Mouse (Mus musculus) brown adipose tissue, adult 24 weeks (tissue): ENCODE measurements at regions not wholly inside any gene's neighbourhood (a gene's known extent, or its start where the extent isn't known, plus 50 kb on each side); places are given as distances from the start of the nearest gene placed in this dataset.
A peak's percentile ranks its signal among the peaks of the same experiment; 100 is the strongest.

ENCODE experiments used
- H3K27ac ChIP-seq: fragments of 200-500 bp; replicated peaks from 2 replicates; pipeline ENCODE4 v1.5.1; 2012; ENCODE audit warnings: low read depth, mild to moderate bottlenecking, low read length
- H3K4me1 ChIP-seq: fragments of 200-500 bp; 2 replicates; pipeline ENCODE4 v1.6.1; 2012; ENCODE audit warnings: low read length, mixed read lengths; ENCODE audit not compliant: control insufficient read depth, insufficient read depth, insufficient read length
- H3K4me3 ChIP-seq: fragments of 200-500 bp; 2 replicates; pipeline ENCODE4 v1.5.1; 2012; ENCODE audit warnings: low read depth, mild to moderate bottlenecking, low read length, moderate library complexity; ENCODE audit not compliant: insufficient read depth

DNA sequence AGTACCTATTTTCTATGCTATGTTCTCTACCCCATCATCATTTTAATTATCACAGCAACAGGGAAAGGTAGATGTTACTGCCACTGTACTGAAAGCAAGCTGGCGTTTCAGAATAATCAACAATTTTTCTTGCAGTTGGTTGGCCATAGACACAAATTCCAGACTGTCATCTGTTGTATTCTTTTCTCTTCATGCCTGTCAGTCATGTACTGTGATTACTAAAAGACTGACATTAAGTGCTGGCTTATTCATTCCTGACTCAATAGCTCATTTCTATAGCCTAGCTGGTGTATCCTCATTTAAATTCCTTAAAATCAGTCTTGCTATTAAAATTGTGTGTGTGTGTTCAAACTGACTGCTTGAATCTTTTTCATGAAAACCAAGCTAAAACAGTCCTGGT is 71.4 kb upstream of the Cd28 start:
- Histone ChIP-seq H3K4me3 (no peak overlapping the region), H3K4me1 (peaks cover 13% of the 10 kb centered on the region), H3K27ac (no peak overlapping the region)

DNA sequence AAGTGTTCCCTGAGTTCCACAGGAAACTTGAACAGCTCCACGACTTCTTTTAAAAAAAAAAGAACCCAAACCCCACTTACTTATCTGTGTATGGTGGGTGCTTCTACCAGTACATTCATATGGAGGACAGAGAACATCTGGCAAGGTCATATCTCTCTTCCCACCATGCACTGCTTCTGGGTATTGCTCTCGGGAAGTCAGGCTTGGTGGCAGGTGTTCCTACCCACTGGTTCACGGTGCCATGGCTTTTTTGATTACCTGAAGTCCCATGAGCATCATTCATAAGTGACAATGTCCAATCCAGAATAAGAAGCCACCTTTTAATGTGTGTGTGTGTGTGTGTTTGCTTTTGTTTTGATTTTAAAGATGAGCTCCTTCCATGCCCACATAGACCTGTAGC is 73.8 kb upstream of the Cd28 start:
- Histone ChIP-seq H3K4me1 (peaks cover 8% of the 10 kb centered on the region), H3K27ac (0 out of 2 replicates have a peak overlapping the region, but pooled peaks have one; percentile 8), H3K4me3 (no peak overlapping the region)

DNA sequence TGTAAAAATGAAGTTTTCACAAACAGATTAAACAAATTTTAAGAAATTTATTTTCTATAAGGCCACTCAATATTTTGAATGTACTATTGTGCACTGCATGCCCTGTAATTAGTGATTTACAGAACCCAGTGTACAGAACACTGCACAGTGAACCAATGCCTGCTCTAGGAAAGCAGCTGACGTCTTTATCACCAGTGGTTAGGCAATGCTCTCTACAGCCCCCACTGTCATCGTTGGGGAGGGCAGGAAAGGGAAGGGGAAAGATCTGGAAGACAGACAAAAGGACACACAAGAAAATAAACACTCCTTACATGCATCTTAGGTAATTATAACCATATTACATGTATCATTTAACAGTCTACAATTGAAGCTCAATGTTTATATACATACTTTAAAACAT is 74.4 kb upstream of the Cd28 start:
- no peak overlapping the region for H3K27ac ChIP-seq

DNA sequence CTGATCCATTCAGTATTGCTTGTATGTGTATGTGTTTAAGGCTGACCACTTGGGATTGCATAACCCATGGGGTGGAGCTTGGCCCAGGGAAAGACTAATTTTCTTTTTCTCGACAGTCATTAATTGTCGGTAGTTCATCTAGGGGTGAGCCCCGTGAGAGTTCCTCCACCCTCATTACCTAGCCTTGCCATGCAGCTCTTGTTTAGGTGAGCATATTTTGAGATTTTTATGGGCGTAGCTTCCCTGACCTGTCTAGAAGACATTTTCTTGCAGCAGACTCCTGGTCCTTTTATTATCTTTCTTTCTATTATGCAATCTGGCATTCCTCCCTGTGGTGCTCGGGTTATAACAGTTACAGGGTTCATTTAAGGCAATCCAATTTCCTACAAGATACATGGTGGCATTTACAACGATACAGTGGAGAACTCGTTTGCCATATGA is 74.4 kb upstream of the Raph1 start:
- peak overlapping the region; percentile 61 for H3K4me3 ChIP-seq
- peaks cover 8% of the 10 kb centered on the region for H3K4me1 ChIP-seq
- peak overlapping the region; percentile 91 for H3K27ac ChIP-seq

More for the DNA sequence above, 74.4 kb upstream of the Cd28 start:
- Histone ChIP-seq H3K4me3 (no peak overlapping the region), H3K4me1 (peaks cover 8% of the 10 kb centered on the region)

DNA sequence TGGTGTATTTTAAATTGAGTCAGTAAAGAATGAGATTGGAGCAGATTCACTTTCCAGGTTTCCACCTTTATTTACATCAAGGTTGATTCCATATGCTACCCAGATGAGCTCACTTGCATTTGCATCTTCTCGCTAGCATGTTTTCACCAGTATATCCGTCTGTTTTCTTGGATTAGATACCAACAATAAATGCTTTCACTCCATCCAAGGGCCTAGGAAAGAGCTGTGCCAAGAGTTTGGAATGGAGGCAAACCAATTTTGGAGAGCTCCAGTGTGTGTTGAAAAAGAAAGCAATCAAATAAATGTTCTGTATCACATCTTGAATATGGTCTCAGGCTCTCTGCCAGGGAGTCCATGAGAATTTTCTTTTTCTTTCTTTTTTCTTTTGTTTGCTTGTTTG is 72.6 kb upstream of the Raph1 start:
- Histone ChIP-seq H3K4me3 (no peak overlapping the region), H3K27ac (no peak overlapping the region), H3K4me1 (peaks cover 8% of the 10 kb centered on the region)

DNA sequence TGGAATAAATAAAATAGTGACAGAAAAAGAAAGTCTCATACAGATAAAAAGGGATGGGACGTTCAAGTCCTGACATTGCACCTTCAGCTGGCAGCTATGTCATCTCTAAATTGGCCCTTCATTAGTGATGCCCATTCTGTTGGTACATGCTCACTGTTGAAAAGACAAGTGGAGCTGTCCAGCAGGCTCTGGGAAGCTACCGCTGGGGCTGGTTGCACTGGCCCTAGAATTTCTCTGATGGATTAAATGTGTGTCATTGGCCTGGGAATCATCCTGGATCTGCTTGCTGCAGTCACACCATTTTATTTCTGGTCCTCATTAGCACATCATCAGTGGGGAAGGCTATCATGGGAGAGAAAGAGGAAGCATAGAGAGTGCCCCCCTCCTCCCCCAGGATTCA is 72.2 kb upstream of the Raph1 start:
- H3K4me1 ChIP-seq, result peaks cover 8% of the 10 kb centered on the region
- H3K4me3 ChIP-seq, result no peak overlapping the region
- H3K27ac ChIP-seq, result no peak overlapping the region

DNA sequence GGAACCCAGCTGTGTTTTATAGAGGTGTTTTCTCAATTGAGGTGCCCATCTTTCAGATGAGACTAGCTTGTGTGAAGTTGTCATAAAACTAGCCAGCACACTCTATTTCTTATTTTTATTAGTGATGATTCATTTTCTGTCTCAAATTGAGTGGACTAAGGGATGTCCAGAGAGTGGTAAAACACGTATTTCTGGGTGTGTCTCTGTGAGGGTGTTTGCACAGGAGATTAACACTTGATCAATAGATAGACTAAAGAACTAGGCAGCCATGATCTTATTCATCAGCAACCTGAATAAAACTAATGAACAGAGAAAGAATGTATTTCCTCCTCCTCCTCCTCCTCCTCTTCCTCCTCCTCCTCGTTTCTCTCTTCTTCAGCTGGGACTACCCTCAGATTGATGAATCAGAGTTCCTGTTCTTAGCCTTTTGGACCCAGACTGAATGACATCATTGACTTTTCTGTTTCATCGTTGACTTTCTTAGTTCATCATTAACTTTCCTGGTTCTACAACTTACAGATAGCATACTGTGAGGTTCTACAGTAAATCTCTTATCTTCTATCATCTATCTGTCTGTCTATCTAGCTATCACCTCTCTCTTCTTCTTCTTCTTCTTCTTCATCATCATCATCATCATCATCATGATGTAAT is 70.0 kb upstream of the Raph1 start:
- Histone ChIP-seq H3K4me3 (no peak overlapping the region), H3K27ac (no peak overlapping the region), H3K4me1 (peaks cover 3% of the 10 kb centered on the region; the same call in 1 of the 2 replicates)

DNA sequence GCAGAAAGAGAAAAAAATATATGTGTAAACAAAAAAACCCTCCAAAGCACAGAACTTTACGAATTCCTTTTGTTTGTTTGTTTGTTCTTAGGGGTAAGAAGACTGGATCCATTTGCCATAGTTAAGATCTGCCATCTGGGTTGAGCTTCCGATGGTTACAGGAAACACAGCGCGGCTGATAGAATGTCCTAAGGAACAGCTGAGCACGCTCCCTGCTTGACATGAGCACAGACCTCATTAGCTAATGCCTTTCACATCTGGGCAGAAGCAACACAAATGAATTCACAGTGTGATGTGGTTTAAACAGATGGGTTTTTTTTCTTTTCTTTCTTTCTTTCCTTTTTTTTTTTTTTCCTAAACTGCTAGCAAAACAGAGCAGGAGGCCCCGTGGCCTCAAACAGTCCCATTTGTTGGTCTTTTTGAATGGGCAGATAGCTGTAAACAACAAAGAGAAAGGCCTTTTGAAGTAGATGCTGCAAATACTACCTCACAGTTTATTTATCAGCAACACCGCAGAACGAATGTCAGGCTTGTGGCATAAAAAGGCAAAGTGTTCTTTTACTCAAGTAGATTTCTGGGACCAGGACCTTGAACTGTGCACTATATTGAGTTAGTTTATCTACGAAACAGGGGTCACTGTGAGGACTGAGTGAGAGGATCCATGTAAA is 61.0 kb upstream of the Raph1 start:
- peaks cover 5% of the 10 kb centered on the region; the same call in 1 of the 2 replicates for H3K4me1 ChIP-seq
- no peak overlapping the region for H3K4me3 ChIP-seq
- no peak overlapping the region for H3K27ac ChIP-seq

DNA sequence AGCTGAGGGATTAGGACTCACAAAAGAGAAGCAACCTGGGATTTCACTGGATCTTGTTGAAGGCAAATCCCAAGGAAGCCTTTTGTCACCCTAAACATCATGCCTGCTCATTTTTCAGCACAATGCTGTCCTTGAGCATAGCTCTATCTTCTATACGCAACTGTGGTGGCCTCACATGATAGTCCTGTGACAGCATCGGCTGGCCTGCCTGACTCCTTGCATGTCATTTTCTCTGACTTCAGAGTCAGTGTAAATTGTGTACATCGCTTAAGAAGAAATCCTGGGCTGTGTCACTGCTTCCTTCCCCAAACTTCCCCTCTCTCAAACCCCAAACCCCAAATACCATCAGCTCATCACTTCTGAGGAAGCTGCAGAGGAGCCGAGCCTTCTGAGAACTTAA is 60.5 kb upstream of the Raph1 start:
- no peak overlapping the region for H3K4me3 ChIP-seq
- H3K4me1 ChIP-seq, result peaks cover 5% of the 10 kb centered on the region; the same call in 1 of the 2 replicates
- peak overlapping the region; percentile 11; the same call in 1 of the 2 replicates for H3K27ac ChIP-seq

DNA sequence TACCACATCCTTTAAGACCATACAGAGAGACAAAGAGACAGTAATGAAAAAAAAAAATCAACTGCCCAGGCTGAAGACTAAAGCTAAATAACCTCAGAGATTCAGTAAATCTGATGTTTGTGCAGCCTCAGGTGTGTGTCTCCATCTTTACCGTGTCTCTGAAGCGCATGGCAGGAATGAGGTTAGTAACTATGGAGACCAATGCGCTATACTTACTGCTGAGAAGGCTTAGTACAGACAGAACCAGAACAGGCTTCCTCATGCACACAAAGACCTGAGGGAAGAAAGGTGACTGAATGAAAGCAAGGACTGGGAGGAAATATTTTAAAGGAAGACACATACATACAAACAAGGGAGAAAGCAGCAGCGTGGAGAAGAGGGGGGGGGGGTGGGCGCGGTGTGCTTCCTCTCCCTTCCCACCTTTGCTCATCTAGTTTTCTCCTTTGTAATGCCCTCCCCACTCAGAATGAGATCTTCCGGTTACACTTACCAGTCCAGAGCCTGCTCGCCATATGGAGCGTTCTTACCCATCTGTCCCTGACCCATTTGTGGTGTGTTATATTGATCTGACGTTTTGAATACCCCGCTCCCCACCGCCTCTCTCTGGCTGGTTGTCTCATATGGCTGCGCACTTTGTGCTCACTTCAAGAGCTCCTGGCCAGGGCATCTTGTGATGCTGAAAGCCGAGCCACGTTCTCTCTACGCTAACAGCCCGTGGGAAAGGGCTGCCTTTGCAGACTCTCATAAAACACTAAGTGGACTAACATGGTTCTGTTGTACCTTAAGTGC is 59.0 kb upstream of the Raph1 start:
- H3K27ac ChIP-seq, result no peak overlapping the region
- no peak overlapping the region for H3K4me3 ChIP-seq
- H3K4me1 ChIP-seq, result peaks cover 5% of the 10 kb centered on the region; the same call in 1 of the 2 replicates

DNA sequence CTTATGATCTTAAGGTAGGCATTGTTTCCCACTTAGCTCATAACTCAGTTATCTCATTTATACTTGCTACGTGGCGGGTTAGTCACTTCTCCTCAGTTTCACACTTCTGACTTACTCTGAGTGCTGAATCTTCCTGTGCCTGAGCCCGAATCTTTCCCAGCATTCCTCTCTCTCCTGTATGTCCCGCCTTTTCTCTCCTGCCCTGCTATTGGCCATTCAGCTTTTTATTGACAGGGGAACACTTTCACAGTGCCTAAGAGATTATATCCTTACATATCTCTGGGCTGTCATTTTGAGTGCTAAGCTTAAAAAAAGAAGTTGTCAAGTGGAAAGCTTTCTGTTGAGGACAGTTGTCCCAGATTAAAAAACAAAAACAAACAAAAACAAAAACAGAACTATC is 57.3 kb upstream of the Raph1 start:
- H3K4me1 ChIP-seq, result peaks cover 5% of the 10 kb centered on the region; the same call in 1 of the 2 replicates
- no peak overlapping the region for H3K27ac ChIP-seq
- H3K4me3 ChIP-seq, result no peak overlapping the region

DNA sequence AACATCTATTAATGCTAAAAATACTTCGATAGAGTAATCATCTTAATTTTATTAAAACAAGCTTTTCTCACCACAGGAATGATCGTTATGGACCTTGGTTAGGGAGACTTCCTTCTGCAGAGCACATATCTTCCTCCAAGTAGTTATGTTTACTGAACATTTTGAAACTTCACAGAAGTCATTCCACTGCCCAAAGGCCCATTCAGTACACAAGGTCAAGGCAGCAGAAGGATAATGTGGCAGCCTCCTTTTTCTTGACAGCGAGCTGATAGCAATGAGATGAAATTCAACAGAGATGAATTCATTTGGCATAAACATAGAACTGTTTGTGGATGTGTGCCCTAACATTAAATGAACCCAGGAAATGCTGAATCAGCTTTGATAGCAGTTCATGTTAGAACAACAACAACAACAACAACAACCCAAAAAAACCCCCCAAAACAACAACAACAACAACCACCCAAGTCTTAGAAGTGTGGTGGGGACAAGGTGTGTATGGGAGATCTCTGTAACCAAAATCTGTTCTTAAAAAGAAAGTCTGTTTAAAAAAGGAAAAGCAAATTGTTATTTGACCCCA is 56.6 kb upstream of the Raph1 start:
- H3K27ac ChIP-seq, result no peak overlapping the region
- peaks cover 5% of the 10 kb centered on the region; the same call in 1 of the 2 replicates for H3K4me1 ChIP-seq
- H3K4me3 ChIP-seq, result no peak overlapping the region

DNA sequence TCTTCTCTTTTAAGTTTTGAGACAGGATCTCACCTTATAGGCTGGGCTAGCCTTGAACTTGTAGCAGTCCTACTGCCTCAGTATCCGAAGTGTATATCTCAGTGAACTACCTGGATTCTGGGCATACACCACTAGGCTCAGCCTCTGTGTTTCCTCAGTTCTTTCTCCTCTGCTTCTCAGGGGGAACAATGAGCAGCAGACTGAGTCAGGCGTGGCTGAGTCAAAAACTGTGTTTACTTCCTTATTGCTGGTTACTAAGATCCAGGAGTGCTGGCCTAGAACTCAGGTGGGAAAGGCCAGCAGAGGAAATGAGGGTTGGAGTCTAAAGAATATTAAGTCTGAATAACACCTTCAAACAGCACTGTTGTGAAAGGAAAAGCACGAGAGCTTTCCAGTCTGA is 54.9 kb upstream of the Raph1 start:
- H3K4me3 ChIP-seq, result no peak overlapping the region
- no peaks in the 10 kb centered on the region for H3K4me1 ChIP-seq
- no peak overlapping the region for H3K27ac ChIP-seq

DNA sequence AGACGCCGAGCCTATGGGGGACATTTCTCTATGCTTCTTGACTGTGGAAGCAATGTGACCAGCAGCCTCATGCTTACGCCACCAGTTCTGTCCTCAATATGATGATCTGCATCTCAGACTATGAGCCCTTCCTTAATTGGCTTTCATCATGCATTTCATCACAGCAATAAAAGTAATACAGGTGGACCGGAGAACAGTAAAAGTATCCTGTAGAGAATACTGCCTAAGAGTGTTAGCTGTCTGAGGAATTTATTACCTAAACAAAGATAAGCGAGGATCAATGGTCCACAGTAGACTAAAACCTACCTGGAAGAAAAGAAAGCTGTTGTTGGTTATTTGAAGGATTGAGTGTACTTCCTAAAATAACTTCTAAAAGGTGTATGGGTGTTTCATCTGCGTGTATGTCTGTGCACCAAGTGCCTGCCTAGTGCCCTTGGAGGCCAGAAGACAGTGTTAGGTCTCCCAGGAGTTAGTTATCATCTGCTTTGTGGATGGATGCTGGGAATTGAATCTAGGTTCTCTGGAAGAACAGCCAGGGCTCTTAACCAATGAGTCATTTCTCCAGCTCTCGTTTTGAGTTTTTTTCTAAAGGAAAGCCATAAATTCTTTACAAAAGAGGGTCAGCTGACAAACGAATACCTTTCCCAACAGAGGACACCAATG is 54.3 kb upstream of the Raph1 start:
- H3K4me3 ChIP-seq, result no peak overlapping the region
- no peak overlapping the region for H3K27ac ChIP-seq
- H3K4me1 ChIP-seq, result no peaks in the 10 kb centered on the region

DNA sequence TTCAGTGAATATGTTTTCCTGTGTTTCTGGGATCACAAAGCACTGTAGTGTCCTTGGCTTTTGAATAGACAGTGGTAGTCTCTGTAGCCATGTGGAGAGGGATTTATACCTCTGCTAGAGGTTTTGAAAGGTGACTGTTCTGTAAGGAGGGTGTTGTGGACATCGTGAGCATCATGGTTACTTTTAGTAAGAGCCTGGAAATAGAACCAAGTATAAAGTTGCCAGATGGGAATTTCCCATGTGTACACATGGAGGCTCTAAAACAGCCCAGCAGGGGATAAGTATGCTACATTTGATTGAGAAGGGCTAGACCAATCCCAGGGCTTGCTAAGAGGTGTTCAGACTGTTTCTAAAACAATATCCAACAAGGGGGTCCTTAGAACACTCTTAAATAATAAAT is 51.5 kb upstream of the Raph1 start:
- H3K4me3 ChIP-seq, result no peak overlapping the region
- H3K4me1 ChIP-seq, result no peaks in the 10 kb centered on the region
- H3K27ac ChIP-seq, result no peak overlapping the region
